Mouse (Mus musculus) heart, postnatal 36 days (tissue): ENCODE data around the gene Cdr2. TPM values are rescaled to one million over a fixed set of nuclear protein-coding genes. Genes with fewer than 3 reads are reported as not detected.
"Not testable (repeated sequence)": the region's sequence is repeated elsewhere in the genome, so short reads cannot be mapped to it uniquely, and the experiment has no call there.

Source experiments
- DNase-seq, 2 experiments: peaks; one replicate each; pipeline ENCODE4 v3.0.0; 2021 to 2022
- intact Hi-C: fragments of 180-260 bp; cut with DNase I; formaldehyde crosslinking; loops from one replicate; pipeline ENCODE4 v1.15.1; 2025
- total RNA-seq, 2 experiments: library from RNA; stranded (reverse); gene quantifications; 2 replicates each; pipeline ENCODE4 v1.2.3; 2021

The Cdr2 gene
- total RNA-seq, result 10 to 100 TPM; 12.5 to 14.6 TPM

- peak; percentile 96 to 98 for DNase-seq
- intact Hi-C loops, result loop anchor here (2.0 to 5.0 kb wide), 2 partner anchors 52 to 145 kb away; partner anchors contain the start of gene Mettl9
Measured at GRCm38 (mm10) chr7:120982200-120982841, at the start of gene Cdr2, which contains the start of gene Mfsd13b. Gene Cdr2 (minus strand): TSS chr7:120982312. Gene Mfsd13b (plus strand): TSS chr7:120982509.

DNA sequence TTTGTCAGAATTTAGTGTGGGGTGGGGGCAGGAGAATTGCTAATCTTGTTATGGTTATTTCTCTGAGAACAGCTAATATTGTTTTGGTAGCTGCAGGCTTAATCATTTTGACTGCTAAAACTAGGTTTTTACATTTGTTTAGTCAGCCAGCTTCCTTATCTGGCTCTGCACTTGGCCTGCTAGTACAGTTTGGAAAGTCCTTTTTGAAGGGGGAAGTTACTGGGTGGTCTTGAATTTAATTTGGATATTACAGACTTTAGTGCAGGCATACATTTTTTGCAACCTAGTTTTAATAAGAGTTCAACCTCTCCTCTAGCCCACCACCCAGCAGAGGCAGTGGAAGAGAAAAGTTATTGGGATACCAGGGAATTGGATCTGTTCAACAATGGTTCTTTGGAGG, 47.8 kb upstream of the Cdr2 start:
- not testable (repeated sequence) for DNase-seq
- intact Hi-C loops, result loop anchor here (10.0 kb wide), 1 partner anchor 395 kb away; the partner anchor contains the start of gene Uqcrc2

DNA sequence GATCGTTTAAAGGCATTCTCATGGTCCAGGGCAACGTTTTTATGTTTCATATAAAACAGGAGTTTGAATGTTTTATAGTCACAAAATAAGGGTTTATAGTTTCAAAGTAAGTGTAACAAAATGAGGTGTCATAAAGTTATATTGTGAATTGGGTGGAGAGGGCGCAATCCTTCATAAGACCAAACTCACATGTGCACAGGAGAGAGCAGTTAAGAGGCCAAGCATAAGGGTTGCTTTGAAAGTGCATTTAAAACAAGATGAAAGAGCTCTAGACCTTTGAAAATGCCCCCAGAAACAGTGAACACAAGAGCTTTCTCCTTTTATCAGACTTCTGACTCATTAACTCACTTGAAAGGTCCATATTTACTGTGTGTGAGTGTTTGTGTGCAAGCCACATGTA, 44.2 kb upstream of the Cdr2 start:
- no peak for DNase-seq
- intact Hi-C loops, result no loop called here

DNA sequence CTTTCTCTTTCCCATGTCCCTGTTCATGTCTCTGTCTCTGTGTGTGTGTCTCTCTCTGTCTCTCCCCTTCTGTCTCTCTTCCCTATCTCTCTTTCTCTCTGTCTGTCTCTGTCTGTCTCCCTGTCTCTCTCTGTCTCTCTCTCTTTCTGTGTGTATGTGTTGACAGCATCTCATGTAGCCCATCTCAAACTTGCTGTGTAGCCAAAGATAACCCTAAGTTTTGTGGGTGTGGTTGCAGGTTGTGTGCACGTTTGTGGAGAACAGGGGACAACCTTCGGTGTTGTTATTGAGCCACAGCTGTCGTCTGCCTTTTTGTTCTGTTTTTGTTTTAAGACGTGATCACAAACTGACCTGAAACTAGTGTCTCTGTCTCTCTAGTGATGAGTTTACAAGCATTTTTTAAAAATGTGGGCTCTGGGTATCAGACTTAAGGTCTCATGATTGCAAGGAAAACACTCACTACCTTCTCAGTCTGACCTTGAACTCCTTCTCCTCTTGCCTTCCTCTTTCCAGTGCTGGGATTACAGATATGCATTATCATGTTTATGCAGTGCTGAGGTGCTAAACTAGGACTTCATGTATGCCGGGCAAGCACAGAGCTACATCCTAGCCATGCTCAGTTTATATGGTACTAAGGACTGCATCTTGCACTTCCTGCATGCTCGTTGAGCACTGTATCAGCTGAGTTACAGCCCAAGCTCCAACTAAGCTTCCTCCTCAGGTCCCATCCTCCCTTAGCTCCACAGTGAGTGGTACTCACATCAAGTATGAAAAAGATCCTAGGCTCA, 43.3 kb upstream of the Cdr2 start:
- intact Hi-C loops, result no loop called here
- DNase-seq, result no peak

DNA sequence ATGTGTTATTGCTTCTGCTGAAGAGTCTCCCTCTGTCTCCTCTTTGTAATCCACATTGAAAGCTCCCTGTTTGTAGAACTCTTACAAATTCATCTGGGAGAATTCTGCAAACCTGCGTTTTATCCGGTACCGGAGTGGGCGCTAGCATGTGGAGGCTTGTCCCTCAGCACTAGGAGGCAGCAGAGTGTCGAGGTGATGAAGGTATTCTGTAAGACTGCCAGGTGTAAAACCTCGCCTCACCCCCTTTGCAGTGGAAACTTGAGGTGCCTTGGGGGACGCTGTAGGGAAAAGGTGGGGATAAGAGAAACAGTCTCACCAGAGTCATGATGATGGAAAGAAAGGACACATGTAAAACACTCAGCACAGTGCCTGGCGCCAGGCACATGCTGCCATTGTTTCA, 38.2 kb upstream of the Cdr2 start:
- no peak for DNase-seq
- intact Hi-C loops, result no loop called here

DNA sequence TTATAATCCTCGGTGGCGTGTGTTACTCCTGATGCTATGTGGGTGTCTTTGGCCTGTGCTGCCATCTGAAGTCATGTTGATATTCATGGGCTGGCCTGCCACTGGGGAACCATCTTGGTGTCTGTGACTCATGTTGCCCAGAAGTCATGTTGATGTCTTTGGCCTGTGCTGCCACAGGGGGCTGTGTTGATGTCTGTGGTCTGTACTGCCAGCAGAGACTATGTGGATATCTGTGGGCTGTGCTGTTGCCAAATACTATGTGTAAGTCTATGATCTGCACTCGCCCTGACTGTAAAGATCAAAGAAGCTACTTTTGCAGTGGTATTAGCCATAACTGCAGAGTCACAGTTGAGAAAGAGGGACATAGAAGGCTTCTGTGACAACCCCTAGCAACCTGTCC, 36.7 kb upstream of the Cdr2 start:
- no peak for DNase-seq
- intact Hi-C loops, result no loop called here

GRCm38 (mm10) chr7:121014486-121014885, 32.4 kb upstream of the Cdr2 start:
- DNase-seq, result no peak
- intact Hi-C loops, result loop anchor here (5.0 kb wide), 1 partner anchor 108 kb away; no protein-coding TSS in a partner anchor

DNA sequence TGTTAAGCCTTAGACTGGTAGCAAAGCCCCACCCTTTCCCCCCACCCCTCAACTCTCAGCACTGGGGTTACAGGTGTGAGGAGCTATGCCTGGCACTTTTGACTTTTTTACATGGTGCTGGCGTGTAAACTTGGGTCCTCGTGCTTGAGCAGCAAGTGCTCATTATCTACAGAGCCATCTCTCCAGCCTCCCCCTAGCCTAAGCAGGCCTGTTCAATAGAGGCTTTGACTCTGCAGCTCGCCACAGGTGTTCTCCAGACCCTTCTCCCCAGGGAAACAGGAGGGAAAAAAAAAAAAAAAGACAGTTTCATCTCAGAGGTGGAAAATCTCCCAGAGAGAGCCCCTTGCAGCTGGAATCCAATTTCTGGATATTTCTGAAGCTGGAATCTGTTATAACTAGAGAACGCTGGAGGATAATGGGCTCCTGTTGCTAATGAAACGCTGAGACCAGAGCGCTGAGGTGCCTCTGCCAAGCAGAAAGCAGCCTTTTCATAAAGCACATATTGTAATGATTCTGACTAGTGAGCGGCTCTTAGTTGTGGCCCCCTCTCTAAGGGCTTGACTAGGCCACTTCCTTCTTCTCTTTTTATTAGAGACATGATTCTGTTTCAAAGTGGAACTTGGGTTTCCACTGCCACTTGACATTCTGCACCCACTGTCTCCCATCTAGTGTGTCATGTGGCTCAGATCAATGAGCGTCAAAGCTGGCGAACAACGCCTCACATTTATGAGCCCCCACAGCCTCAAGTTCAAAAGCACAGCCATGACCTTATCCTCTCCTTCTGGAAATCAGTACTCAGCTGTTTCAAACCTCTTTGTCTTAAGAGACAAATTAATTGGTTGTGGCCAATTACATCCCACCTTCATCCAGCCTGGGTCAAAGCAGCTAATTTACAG, 29.9 kb upstream of the Cdr2 start:
- intact Hi-C loops, result loop anchor here (5.0 kb wide), 1 partner anchor 110 kb away; no protein-coding TSS in a partner anchor
- DNase-seq, result no peak

- DNase-seq, result no peak
- intact Hi-C loops, result no loop called here
Measured at GRCm38 (mm10) chr7:121003793-121004418, 21.8 kb upstream of the Cdr2 start.

GRCm38 (mm10) chr7:121002407-121002928, 20.4 kb upstream of the Cdr2 start:
- intact Hi-C loops, result no loop called here
- DNase-seq, result no peak

GRCm38 (mm10) chr7:121001879-121002278, 19.8 kb upstream of the Cdr2 start:
- DNase-seq, result no peak
- intact Hi-C loops, result no loop called here

- DNase-seq, result no peak
- intact Hi-C loops, result no loop called here
Measured at GRCm38 (mm10) chr7:121000065-121000822, 18.1 kb upstream of the Cdr2 start.

GRCm38 (mm10) chr7:120999021-120999530, 17.0 kb upstream of the Cdr2 start:
- no peak for DNase-seq
- intact Hi-C loops, result no loop called here

- no peak for DNase-seq
- intact Hi-C loops, result loop anchor here (5.0 kb wide), 1 partner anchor 54 kb away; no protein-coding TSS in a partner anchor
Measured at GRCm38 (mm10) chr7:120991191-120991590, 9.1 kb upstream of the Cdr2 start.

- no peak for DNase-seq
- intact Hi-C loops, result loop anchor here (2.0 to 5.0 kb wide), 2 partner anchors 52 to 146 kb away; partner anchors contain the start of gene Mettl9
Measured at GRCm38 (mm10) chr7:120982968-120983367, 856 bp upstream of the Cdr2 start.

DNA sequence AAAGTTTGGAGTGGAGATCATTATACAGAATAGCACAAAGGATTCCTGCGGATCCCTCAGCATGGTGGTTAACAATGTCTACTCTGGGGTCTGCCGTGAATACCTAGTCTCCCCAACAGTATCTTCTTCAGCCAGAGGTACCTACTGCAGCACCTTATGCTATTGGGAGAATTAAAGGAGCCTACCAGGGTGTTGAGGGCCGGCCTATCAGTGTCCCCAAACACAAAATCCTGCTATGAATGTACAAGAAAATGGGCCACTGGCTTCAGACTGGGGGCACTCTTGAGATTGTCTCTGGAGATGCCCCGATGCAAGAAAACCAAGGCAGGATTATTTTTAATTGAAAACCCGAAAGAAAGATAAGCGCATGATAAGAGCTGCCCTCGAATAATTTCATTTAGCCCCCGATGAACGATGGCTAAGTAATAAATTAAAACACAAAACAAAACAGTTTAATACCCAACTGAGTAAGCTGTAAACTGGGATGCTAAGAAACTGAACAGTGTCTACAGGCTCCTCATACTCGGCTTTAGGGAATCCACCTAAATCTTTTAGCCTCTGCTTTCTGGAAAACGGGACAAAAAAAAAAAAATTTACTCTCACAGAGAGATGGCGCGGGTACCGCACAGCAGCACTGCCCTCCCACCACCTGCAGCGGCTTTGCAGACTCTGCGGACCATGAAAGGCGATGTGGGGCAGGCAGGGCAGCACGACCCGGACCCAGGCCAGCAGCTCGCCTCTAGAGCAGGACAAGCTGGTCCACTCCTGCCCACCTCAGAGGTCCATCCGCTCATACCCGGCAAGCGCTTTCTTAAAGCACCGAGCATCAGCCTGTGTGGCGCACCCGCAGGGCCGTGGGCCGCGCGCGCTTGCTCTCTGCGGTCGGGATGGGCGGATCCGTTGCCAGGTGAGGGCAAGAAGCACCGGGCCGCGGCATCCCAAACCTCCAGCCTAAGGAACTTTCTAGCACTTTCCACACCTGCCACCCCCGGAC, 884 bp downstream of the Cdr2 start:
- intact Hi-C loops, result loop anchor here (5.0 kb wide), 1 partner anchor 144 kb away; no protein-coding TSS in a partner anchor
- DNase-seq, result peak; percentile 44 to 54

DNA sequence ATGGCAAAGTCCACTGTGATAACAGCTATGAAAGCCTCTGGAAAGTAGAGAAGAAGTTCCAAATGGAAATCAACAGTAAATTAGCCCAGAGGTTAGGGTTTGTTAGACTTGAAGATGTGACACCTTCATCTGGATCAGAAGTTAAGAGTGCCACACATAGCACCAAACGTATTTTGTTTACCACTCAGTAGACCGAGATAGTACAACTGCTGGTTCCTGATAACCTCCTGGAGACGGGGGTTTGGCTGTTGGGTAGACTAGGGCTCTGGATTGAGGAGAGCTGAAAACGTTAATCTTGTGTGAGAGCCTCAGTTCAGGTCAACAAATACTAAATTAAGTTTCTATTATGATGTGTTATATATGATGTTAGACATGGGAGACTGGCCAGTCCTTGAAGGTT, 2.1 kb downstream of the Cdr2 start:
- intact Hi-C loops, result loop anchor here (5.0 kb wide), 1 partner anchor 143 kb away; no protein-coding TSS in a partner anchor
- DNase-seq, result no peak

DNA sequence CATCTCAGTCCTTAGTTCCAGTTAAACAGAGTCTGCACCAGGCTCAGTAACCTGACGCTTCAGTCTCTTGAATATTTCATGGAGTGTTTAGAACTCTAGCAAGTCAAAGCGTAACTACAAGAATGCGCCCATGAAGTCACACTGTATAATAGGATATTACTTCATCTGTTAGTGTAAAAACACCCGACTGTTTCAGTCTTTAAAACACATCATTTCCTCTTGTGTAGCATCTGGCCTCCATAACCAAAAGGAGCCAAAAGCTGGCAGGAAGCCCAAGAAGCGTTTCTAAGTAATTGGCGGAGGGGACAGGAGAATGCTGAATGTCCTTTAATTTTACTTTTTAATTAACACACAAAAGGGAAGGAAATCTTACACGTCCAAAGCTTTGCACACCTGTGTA, 5.0 kb downstream of the Cdr2 start:
- intact Hi-C loops, result no loop called here
- peak; percentile 51 to 60 for DNase-seq
